Mouse (Mus musculus): Measurements from ENCODE around the gene Anapc11.
"Not testable (repeated sequence)": the region's sequence is repeated elsewhere in the genome, so short reads cannot be mapped to it uniquely, and the experiment has no call there.

Anapc11 gene

DNA sequence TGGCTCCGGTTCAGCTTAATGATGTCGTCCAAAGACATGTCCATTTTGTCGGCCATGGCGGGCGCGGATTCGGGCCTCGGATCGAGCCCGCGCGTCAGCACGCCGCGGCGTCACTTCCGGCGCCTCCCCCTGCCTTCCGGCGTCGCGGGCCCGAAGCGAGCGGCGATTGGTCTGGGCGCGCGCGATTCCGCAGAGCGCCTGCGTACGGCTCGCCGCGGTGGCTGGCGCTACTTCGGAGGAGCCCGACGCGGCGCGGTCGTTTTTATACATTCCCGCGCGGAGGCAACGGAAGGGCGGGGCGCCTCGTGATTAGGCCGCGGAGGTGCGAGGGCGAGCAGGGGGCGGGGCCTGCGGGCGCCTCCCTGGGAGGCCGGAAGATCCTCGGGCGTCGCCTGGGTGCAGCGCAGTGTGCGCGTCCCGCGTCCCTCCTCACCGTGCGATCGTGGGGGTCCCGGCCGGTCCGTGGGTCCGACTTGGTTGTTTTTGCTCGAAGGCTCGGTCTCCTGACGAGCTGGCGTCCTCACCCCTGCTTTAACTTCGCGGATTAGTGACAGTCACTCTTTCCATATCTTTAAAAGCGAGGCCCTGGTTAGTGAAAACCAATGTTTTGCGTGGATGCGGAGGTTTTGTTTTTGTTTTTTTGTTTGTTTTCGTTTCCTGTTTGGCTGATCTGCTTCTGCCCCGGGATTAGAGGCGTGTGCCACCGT is at the start of gene Anapc11, which contains the start of gene Alyref:
Gene Anapc11, plus strand, starts transcription at position 139 of the 707 bp plus-strand sequence.
Gene Alyref, minus strand, starts transcription at position 83 of the 707 bp plus-strand sequence.
- DNase-seq: peak; percentile 95 to 97

GRCm38 (mm10) chr11:120548786-120549167 is 49.4 kb upstream of the Anapc11 start:
- no peak for DNase-seq

DNA sequence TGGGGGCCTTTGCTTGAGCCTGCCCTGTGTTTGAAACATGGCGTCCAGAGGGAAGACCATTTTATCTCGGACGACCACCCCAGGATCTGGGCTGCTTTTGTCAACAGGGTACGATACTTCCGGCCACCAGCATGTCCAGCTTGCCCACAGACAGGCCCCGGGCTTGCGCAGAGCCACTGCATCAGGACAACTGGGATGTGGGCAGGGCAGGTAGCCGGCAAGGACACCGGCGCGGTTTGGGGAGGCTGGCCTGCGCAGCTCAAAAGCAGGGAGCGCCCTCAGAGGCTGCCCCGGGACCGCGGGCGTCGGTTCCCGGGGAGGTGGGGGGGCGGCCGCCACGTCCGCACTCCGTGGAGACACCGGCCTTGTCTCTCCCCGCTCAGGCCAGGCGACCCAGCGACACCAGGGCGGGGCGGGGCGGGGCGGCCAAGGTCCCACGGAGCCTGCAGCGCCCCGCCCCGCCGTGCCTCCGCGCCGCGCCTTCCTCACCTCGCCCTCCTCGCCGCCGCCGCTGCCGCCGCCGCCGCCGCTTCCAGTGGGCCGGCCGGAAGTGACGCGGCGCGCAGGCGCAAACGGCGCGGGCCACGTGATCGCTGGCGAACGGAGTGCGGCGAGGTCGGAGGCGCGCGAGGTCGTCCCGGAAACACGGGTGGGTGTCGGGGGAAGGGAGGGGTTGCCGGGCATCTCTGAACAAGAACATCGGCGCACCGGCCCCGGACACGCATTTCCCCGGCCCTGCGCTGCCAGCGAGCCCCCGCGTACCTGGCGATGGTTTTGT is 48.9 kb upstream of the Anapc11 start, which contains the start of gene Mcrip1:
Gene Mcrip1, minus strand, starts transcription at position 560 of the 778 bp plus-strand sequence.
- DNase-seq: peak; percentile 96 to 98

- DNase-seq: peak in 1 of 2 experiments; percentile 36
These were observed 48.0 kb upstream of the Anapc11 start for GRCm38 (mm10) chr11:120549986-120550809.

DNA sequence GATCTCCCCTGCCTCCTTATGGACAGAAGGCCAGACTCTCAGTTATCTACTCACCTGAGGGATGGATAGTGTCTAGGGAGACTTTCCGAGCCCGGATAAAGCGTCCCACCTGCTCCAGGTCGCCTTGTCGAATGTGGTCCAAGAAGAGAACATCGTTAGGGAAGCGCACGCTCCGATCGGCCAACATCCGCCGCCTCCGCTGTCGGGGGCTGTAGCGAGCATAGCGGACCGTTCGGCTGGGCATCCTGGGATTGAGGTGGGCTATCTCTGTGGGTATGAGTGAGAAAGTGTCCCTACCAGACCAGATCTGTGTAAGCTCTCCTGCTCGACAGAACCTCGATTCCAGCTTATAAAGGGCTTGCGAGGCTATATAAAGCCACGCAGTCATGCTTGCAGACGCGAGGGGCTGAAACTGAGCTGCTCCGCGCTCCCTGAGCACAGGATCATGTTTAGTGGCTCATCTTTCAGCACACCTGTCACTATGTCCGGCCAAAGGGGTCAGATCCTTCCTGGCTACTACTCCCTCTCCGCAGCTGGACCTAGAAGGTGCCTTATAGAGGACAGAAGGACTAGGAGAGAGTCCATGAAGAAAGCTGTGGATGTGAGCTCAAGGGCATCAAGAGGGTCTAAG is 47.3 kb upstream of the Anapc11 start, which contains the start of gene Ppp1r27:
Gene Ppp1r27, minus strand, starts transcription at position 323 of the 631 bp plus-strand sequence.
- no peak for DNase-seq

DNA sequence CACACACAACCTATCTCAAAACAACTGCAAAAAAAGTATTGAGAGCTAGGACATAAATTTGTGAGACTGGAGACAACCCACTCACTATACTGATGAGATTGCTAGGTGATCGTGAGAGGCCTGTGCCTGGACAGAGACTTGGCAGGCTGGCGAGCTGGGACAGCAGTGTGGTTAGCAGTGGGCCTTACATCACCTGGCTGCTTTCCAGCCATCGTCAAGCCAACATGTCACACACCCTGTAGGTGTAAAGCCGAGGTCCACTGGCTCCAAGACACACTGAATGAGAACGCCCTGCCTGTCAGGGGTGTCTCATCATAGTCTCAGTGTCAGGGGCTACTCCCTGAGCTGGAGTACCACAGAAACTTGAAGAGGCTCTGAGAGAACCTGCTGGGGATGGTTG is 45.5 kb upstream of the Anapc11 start:
- DNase-seq: no peak

DNA sequence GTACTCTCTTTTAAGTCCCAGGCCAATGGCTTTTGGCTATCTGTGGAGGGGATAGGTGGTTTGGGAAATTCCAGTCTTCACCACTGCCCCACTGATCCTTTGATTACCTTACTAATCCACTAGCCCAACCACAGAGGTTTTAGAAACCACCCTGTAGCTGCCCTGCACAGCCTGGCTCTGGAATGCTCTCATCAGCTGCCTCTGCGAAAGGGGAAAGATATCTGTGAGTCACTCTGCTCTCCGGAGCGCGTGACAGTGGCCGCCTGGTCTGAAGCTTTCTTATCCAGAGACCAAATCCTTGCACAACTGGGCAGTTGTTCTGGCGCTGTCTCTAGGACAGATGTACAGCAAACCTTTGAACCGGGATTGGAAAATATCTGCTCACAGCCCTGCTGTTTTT is 43.4 kb upstream of the Anapc11 start:
- DNase-seq: no peak

DNA sequence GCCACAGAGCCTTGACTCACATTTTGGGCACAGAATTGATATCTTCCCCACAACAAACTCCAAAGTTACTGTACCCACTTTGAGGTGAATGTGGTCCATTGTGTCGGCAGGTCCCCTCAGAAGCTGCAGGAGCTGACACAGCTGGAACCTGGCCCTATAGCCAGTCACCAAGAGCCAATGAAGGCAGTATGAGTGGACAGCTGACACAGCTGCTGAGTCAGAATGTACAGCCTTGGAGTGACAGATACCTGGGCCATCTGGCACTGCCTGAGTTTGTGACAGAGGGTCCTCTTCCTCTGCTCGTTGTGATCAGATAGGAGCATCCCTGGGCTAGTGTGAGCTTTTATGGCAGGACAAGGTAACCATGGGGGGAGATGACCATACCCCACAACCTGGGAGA is 43.0 kb upstream of the Anapc11 start:
- no peak for DNase-seq

DNA sequence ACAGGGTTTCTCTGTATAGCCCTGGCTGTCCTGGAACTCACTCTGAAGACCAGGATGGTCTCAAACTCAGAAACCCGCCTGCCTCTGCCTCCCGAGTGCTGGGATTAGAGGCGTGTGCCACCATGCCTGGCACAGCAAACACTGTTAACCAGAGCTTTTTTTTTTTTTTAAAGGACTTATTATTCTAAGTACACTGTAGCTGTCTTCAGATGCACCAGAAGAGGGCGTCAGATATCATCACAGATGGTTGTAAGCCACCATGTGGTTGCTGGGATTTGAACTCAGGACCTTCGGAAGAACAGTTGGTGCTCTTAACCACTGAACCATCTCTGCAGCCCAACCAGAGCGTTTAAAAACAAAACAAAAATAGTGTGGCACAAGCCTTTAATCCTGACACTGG is 39.4 kb upstream of the Anapc11 start:
- not testable (repeated sequence) for DNase-seq

- DNase-seq: no peak
These were observed 37.1 kb upstream of the Anapc11 start for GRCm38 (mm10) chr11:120560952-120561728.

GRCm38 (mm10) chr11:120562949-120563348 is 35.3 kb upstream of the Anapc11 start:
- no peak for DNase-seq

DNA sequence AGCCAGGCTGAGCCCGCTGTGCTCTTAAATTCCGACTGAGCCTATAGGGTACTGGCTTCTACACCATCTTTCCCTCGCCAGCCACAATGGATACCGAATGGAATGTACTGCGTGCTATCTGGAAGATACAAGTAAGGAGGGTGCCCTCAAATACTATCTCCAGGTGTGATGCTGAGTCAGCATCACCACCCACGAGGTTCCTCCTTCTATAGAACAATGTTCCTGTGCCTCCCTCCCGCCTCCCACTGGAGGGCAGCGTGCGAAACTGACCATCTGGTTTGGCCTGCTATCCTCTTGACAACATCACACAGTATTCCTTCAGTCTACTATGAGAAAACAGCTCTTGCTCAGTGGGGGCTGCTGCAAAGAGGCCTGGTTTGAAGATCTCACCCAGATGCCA is 33.1 kb upstream of the Anapc11 start:
- DNase-seq: no peak

GRCm38 (mm10) chr11:120568324-120568723 is 29.9 kb upstream of the Anapc11 start:
- no peak for DNase-seq

GRCm38 (mm10) chr11:120571122-120571521 is 27.1 kb upstream of the Anapc11 start:
- no peak for DNase-seq

- DNase-seq: no peak
These were observed 26.3 kb upstream of the Anapc11 start for GRCm38 (mm10) chr11:120571754-120572416.

- no peak for DNase-seq
These were observed 25.8 kb upstream of the Anapc11 start for GRCm38 (mm10) chr11:120572417-120572751.

GRCm38 (mm10) chr11:120572752-120573584 is 25.3 kb upstream of the Anapc11 start, which contains the start of gene P4hb:
P4hb (minus strand) TSS chr11:120573253.
- peak; percentile 100 for DNase-seq

DNA sequence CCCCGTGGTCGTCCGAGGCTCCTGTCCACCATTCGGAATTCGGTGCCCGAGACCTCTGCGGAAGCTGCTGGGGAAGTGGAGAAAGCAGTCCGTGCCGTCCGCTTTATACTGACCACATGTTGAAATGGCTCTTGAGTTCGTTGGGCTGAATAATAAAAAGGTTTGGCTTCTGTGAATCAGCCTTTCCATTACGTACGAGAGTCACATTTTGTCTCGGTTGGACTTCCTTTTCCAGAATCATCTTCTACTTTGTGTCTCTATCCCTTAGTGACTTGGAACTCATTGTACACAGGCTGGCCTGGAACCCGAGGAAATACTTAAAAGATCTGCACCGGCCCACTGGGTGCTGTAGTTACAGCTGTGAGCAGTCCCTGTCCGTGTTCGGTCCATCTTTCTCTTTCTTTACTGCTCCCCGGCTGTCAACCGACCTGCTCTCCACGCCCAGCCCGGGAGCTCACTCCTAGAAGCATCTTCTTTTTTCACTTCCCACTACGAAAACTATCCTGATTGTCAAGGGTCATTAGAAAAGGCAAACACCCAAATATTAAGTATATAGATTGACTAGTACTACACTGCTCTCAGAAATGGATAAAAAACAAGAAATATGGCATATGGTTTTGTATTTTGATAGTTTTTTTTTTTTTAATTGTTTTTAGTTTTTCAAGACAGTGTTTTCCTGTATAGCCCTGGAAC is 24.5 kb upstream of the Anapc11 start:
- peak in 1 of 2 experiments; percentile 32 for DNase-seq

- no peak for DNase-seq
These were observed 24.0 kb upstream of the Anapc11 start for GRCm38 (mm10) chr11:120574278-120574600.

GRCm38 (mm10) chr11:120575046-120575445 is 23.2 kb upstream of the Anapc11 start:
- no peak for DNase-seq
